Mouse (Mus musculus) E14TG2a.4 (cell line): ENCODE results near the gene Hrh1.
A peak's percentile ranks its signal among the peaks of the same experiment; 100 is the strongest.

Source experiments
- H3K27me3 ChIP-seq: 2 replicates; pipeline ENCODE4 v1.6.1; 2014; ENCODE audit warnings: low read length, control low read depth; ENCODE audit not compliant: insufficient read depth
- H3K36me3 ChIP-seq: 2 replicates; pipeline ENCODE4 v1.6.1; 2014; ENCODE audit warnings: low read length, control low read depth; ENCODE audit not compliant: insufficient read depth
- H3K4me1 ChIP-seq: replicated peaks from 2 replicates; pipeline ENCODE4 v1.6.1; 2014; ENCODE audit warnings: low read depth, low read length, control low read depth
- H3K4me3 ChIP-seq: replicated peaks from 2 replicates; pipeline ENCODE4 v1.5.1; 2014; ENCODE audit warnings: mild to moderate bottlenecking, low read length
- H3K9me3 ChIP-seq: 2 replicates; pipeline ENCODE4 v1.6.1; 2014; ENCODE audit warnings: low read length, control low read depth
- CTCF ChIP-seq: conservative IDR thresholded peaks from 2 replicates; pipeline ENCODE4 v1.5.1; 2014; ENCODE audit warnings: low read length
- NANOG ChIP-seq: IDR thresholded peaks from 2 replicates; pipeline ENCODE4 v1.6.1; 2014; ENCODE audit warnings: borderline replicate concordance, low read length, mixed read lengths
- POU5F1 ChIP-seq: IDR thresholded peaks from 2 replicates; pipeline ENCODE4 v1.6.1; 2014; ENCODE audit warnings: low read length, borderline replicate concordance

Gene Hrh1

GRCm38 (mm10) chr6:114372741-114373140, 25.0 kb upstream of the Hrh1 start:
- no peak for TF ChIP-seq POU5F1
- TF ChIP-seq NANOG, result no peak
- no peak for TF ChIP-seq CTCF
- peaks cover 3% of the 10 kb centered on the region; the same call in 1 of the 2 replicates for H3K27me3 ChIP-seq
- H3K9me3 ChIP-seq, result peaks cover 3% of the 10 kb centered on the region; the same call in 1 of the 2 replicates
- H3K36me3 ChIP-seq, result no peaks in the 10 kb centered on the region
- H3K4me3 ChIP-seq, result no peak overlapping the region
- H3K4me1 ChIP-seq, result no peaks in the 10 kb centered on the region

GRCm38 (mm10) chr6:114380872-114381271, 16.9 kb upstream of the Hrh1 start:
- no peak for TF ChIP-seq POU5F1
- TF ChIP-seq CTCF, result no peak
- no peak for TF ChIP-seq NANOG
- no peaks in the 10 kb centered on the region for H3K36me3 ChIP-seq
- no peak overlapping the region for H3K4me3 ChIP-seq
- H3K4me1 ChIP-seq, result no peaks in the 10 kb centered on the region
- no peaks in the 10 kb centered on the region for H3K27me3 ChIP-seq
- H3K9me3 ChIP-seq, result no peaks in the 10 kb centered on the region; the same call in 1 of the 2 replicates

GRCm38 (mm10) chr6:114387320-114387719, 10.4 kb upstream of the Hrh1 start:
- Histone ChIP-seq H3K36me3 (no peaks in the 10 kb centered on the region), H3K9me3 (no peaks in the 10 kb centered on the region), H3K27me3 (peaks cover 32% of the 10 kb centered on the region), H3K4me3 (no peak overlapping the region), H3K4me1 (no peaks in the 10 kb centered on the region; the same call in 1 of the 2 replicates)
- TF ChIP-seq NANOG (no peak), POU5F1 (no peak), CTCF (no peak)

- Histone ChIP-seq H3K9me3 (no peaks in the 10 kb centered on the region), H3K4me1 (no peaks in the 10 kb centered on the region; the same call in 1 of the 2 replicates), H3K36me3 (no peaks in the 10 kb centered on the region), H3K27me3 (peaks cover 36% of the 10 kb centered on the region), H3K4me3 (no peak overlapping the region)
- no peak for TF ChIP-seq POU5F1
- no peak for TF ChIP-seq NANOG
- no peak for TF ChIP-seq CTCF
These were observed 9.9 kb upstream of the Hrh1 start for GRCm38 (mm10) chr6:114387855-114388254.

- TF ChIP-seq NANOG, result no peak
- no peak for TF ChIP-seq POU5F1
- no peak for TF ChIP-seq CTCF
- no peaks in the 10 kb centered on the region; the same call in 1 of the 2 replicates for H3K4me1 ChIP-seq
- peaks cover 55% of the 10 kb centered on the region for H3K27me3 ChIP-seq
- H3K4me3 ChIP-seq, result no peak overlapping the region
- H3K36me3 ChIP-seq, result no peaks in the 10 kb centered on the region
- no peaks in the 10 kb centered on the region for H3K9me3 ChIP-seq
These were observed 7.6 kb upstream of the Hrh1 start for GRCm38 (mm10) chr6:114390129-114390528.

GRCm38 (mm10) chr6:114394982-114395381, 2.8 kb upstream of the Hrh1 start:
- Histone ChIP-seq H3K9me3 (no peaks in the 10 kb centered on the region), H3K4me3 (no peak overlapping the region), H3K4me1 (peaks cover 25% of the 10 kb centered on the region), H3K36me3 (no peaks in the 10 kb centered on the region), H3K27me3 (peaks cover 82% of the 10 kb centered on the region)
- TF ChIP-seq NANOG (no peak), POU5F1 (no peak)

GRCm38 (mm10) chr6:114396605-114397004, 1.1 kb upstream of the Hrh1 start:
- Histone ChIP-seq H3K27me3 (peaks cover 87% of the 10 kb centered on the region), H3K9me3 (no peaks in the 10 kb centered on the region), H3K4me3 (no peak overlapping the region), H3K4me1 (peaks cover 25% of the 10 kb centered on the region), H3K36me3 (no peaks in the 10 kb centered on the region)
- no peak for TF ChIP-seq NANOG
- TF ChIP-seq CTCF, result no peak
- no peak for TF ChIP-seq POU5F1

GRCm38 (mm10) chr6:114397280-114397679, 456 bp upstream of the Hrh1 start:
- Histone ChIP-seq H3K4me3 (peak overlapping the region; percentile 80), H3K36me3 (no peaks in the 10 kb centered on the region), H3K9me3 (no peaks in the 10 kb centered on the region), H3K4me1 (peaks cover 25% of the 10 kb centered on the region), H3K27me3 (peaks cover 86% of the 10 kb centered on the region)
- TF ChIP-seq CTCF (no peak), POU5F1 (no peak), NANOG (no peak)

GRCm38 (mm10) chr6:114398626-114399025, 890 bp downstream of the Hrh1 start:
- no peaks in the 10 kb centered on the region for H3K9me3 ChIP-seq
- peaks cover 79% of the 10 kb centered on the region for H3K27me3 ChIP-seq
- TF ChIP-seq NANOG (no peak), POU5F1 (no peak), CTCF (0 out of 2 replicates have a peak, but pooled peaks have one; percentile 12)
- no peaks in the 10 kb centered on the region for H3K36me3 ChIP-seq
- peak overlapping the region; percentile 80 for H3K4me3 ChIP-seq
- peaks cover 25% of the 10 kb centered on the region for H3K4me1 ChIP-seq

- Histone ChIP-seq H3K36me3 (no peaks in the 10 kb centered on the region), H3K27me3 (peaks cover 76% of the 10 kb centered on the region), H3K4me3 (no peak overlapping the region), H3K4me1 (peaks cover 25% of the 10 kb centered on the region), H3K9me3 (no peaks in the 10 kb centered on the region)
- TF ChIP-seq NANOG (no peak), POU5F1 (no peak), CTCF (no peak)
These were observed 2.7 kb downstream of the Hrh1 start for GRCm38 (mm10) chr6:114400387-114400786.
